Mouse (Mus musculus): Measurements from ENCODE around the gene Smg6.

The Smg6 gene

GRCm38 (mm10) chr11:75051239-75051638, 125.6 kb downstream of the Smg6 start:
- DNase-seq: no peak

- DNase-seq: peak; percentile 64
Measured at GRCm38 (mm10) chr11:75051712-75052550, 126.3 kb downstream of the Smg6 start.

- no peak for DNase-seq
Measured at GRCm38 (mm10) chr11:75053020-75053419, 127.4 kb downstream of the Smg6 start.

DNA sequence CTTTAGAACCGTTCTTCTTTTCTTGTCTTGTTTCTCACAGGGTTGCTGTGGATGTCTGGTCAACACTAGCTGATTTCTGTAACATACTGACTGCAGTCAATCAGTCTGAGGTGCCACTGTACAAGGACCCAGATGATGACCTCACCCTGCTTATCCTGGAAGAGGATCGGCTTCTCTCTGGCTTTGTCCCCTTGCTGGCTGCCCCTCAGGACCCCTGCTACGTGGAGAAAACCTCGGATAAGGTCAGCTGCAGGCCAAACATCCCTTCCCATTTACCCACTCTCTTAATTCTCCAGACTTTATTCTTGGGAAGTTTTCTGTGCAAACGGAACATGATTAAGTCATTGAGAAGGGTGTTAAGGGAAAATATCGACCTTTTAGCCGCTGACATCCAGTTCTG, 128.1 kb downstream of the Smg6 start:
- no peak for DNase-seq

DNA sequence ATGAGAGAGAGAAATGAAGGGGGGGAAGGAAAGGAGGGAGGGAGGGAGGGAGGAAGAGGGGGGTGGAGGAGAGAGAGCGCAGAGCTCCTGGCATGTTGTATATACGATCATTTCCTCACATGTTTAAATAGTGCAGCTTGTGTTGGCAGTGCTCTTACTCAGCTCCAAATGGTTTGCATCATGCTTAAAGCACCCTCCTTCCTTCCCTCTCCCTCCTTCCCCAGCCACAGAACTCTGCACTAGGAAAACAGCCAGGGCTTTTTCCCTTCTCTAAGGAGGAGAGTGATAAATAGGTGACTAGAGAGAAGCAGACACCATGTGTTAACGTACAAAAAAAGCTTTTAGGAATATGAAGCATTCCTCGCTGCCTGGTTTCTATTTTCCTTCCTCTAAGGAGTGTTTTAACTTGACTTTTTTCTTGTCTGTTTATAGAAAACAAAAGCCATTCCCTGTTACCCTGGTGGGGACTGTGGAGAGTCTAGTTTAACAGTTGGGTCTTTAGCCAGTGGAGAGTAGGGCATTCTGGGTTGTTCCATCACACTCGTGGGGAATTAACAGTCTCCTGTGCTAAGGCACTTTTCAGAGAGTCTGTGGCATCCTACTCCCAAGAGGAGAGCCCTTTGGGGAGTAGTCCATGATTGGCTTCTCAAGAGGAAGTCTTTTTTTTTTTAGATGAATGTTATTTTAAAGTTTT, 128.7 kb downstream of the Smg6 start:
- DNase-seq: no peak

GRCm38 (mm10) chr11:75054878-75055214, 129.2 kb downstream of the Smg6 start:
- no peak for DNase-seq

DNA sequence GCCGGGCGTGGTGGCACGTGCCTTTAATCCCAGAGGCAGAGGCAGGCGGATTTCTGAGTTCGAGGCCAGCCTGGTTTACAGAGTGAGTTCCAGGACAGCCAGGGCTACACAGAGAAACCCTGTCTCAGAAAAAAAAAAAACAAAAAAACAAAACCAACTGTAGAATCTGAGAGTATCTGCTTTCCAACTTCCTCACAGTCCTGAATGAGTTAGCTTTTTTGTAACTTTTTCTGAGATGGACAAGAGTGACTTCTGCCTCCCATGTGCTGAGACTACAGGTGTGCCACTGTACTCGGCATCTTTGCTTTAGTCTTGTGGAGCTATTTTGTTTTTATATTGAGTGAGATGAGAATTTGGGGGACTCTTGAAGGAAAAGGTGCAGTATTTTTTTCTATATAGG, 137.0 kb downstream of the Smg6 start:
- DNase-seq: no peak

DNA sequence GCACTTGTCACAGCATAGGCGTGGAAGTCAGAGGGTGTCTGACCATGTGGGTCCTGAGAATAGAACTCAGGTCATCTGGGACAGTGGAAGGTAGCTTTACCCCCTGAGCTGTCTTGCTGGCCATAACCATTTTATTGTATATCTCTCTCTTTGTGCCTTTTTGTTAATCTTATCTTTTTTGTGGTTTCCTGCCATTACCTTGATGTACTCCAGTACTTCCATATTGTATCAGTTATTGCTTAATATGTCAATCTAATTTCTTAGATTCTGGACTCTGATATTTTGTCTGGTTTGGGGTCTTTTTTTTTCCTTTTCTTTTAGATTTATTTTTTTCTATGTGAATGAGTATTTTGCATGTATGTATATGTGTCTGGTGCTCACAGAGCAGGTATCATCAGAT, 138.6 kb downstream of the Smg6 start:
- no peak for DNase-seq

GRCm38 (mm10) chr11:75071352-75071751, 145.7 kb downstream of the Smg6 start:
- DNase-seq: no peak

DNA sequence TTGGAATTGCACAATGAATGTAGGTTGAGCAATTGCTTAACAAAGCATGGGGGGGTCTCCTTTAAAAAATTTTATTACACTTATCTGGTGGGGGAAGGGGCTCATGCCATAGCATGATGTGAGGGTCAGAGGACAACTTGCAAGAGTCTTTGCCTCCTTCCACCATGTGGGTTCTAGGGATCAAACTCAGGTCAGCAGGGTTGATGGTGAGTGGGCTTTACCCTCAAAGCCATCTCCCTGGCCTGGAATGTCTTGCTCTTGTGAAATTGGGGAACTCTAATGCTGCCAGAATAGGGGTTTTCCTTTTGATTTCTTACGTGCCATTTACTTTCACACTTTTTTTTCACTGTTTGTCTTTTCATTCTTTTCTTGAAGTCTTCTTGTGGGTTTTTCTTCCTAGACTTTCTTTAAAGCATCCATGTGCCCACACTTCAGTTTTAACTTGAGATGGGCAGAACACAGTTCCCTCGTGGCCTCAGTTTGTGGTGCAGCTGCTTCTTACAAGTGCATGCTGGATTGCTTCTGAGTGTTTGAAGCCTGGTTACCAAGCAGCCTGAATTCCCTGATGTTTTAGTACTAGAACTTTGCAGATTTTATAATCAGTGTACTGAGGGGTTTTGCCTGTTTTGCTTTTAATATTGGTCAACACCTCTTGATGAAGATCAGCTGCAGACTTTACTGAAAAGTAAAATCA, 147.5 kb downstream of the Smg6 start:
- DNase-seq: no peak

DNA sequence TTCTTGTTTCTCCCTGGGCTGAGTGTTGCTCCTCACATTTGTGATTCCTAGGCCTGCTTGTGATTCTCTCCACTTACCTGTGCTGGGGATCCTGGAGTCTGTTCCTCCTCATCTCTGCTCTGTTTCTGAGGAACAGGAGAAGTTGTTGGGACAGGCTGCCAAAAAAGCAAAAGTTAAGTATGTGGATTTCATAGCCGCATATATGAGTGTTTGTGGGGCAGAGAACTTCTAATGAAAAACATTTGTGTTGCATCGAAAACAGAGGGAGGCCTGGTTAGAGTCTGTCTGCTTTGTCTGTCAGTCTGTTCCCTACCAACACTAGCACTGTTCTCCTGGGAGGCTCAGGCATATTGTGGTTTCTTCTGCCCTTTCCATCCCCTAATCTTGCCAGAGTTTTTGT, 148.1 kb downstream of the Smg6 start:
- no peak for DNase-seq

DNA sequence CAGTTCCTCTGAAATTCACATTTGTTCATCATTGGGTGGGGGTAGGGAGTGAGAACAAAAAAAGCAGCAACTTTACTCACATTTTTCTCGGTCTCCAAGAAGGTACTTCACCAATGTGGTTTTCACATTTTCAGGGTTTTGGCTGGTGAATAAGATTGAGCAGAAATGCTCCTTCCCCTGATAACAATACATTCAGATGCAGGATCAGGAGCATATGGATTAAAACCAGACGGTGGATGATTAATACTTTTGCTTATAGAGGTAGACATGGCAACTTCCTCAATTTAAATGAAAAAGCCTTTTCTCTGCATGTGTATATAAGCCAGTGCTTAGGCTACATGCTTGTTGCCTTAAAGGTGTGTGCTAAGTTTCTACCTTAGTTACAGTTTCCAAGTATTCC, 148.9 kb downstream of the Smg6 start:
- DNase-seq: no peak

DNA sequence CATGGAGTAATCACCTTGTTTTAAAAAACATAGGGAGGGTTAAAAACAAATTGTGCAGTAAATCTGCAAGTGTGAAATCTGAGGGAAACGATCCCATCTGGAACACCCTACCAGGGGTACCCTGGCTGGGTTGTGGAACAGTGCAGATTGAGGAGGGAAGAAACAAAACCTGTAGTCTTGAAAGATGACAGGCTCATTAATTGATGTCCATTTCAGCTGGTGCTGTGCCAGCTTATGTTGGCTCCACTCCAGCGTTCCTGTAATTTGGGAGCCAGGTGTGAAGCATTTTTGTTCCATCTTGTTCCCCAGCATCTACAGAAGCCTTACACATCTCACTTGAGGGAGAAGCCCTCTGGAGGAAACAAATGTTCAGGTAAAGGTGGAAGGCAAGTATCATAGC, 153.0 kb downstream of the Smg6 start:
- DNase-seq: no peak

GRCm38 (mm10) chr11:75083031-75083430, 157.4 kb downstream of the Smg6 start:
- DNase-seq: no peak

DNA sequence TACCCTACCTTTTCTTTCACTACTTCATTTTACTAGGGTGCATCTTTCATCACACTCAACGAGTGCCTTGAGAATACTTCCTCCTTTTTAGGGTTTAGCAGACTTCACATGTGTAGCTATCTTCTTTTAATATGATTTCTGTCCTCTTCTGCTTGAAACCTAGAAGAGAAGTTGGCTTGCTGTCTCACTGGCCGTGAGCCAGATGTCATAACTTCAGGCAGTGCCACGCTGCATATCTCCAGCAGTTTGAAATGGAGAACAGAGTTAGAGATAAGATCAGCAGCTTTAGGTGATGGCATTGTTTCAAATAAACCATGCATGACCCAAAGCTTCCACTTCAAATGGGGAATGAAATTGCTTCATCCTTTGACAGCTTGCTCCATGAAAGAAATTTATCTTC, 166.5 kb downstream of the Smg6 start:
- DNase-seq: peak; percentile 25

DNA sequence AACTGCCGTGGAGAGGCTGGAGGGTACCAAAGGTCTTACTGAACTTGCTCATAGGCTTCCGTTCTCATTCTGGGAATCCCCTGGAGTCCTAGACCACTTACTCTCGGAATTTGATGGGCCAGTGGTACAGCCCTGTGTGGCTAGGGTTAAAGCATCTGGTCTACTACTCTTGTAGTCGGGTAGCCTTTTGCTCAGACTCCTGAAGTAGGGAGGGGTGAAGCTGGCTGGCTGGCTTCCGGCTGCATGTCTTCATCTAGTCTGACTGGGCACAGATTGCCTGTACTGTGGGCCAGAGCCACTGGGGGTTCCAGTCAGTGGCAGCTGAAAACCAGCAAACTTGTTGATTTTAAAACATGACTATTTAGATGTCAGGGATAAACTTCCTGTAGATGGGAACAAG, 167.0 kb downstream of the Smg6 start:
- DNase-seq: peak; percentile 31

DNA sequence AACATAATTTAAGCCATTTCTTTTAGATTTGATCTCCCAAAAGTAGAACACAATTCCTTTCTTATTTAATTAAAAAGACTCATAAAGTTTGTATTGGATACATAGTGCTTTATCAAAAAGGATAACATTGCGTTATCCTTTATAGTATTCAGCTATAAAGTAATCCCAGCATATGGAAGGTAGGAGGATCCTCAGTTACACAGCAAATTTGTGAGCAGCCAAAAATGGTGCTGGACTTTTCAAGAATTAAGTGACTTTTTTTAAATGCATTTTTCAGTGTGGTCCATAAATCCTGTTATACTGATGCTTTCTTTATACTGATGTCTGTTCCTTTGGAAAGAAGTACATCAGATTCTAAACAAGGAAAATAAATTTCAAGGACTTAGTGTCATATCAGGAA, 169.1 kb downstream of the Smg6 start:
- no peak for DNase-seq

DNA sequence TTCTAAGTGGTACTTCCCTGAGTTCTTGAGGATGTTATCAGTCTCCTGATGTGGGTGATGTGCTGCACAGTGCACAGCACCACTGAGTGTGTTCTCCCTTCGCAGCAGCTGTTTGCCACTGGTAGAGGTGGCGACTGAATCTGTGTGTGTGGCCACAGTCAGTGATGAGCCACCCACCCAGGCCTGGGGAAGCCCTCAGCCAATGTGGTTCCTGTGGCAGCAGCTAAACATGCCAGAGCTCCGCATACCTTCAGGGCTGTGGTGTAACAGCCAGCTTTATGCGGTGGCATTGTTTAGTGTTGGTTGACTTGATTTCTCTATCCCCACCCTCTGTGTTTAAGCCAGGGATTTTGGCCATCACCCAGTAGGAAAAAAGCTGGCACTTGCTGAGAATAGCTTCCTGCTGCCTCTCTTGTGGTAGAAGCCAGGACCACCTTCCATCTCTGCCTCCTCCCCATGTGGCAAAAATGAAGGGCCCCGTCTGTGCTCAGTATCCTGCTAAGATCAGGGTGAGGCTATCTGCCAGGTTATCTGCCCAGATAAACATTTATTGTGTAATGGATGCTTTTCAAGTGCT, 177.2 kb downstream of the Smg6 start:
- DNase-seq: no peak

GRCm38 (mm10) chr11:75106614-75107013, 181.0 kb downstream of the Smg6 start:
- DNase-seq: peak; percentile 18

- no peak for DNase-seq
Measured at GRCm38 (mm10) chr11:75108909-75109308, 183.3 kb downstream of the Smg6 start.

GRCm38 (mm10) chr11:75116379-75116778, 190.8 kb downstream of the Smg6 start:
- DNase-seq: no peak

DNA sequence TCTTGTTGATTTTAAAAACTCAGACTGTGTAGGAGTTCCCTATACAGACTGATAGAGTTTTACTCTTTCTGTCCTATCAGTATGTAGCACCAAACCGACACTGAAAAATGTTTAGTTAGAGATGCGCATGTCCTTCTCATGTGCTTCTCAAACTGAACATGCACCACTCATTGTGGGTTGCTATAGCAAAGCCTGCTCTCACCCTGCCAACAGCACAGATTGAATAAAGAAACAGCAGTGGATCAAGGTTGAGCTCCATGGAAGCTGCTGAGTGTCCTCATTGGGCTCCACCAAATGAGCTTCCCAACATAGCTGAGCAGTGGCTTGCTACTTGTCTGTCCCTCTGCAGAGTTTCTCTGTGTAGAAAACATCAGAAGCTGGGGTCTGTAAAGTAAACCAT, 192.5 kb downstream of the Smg6 start:
- no peak for DNase-seq

GRCm38 (mm10) chr11:75119298-75119697, 193.7 kb downstream of the Smg6 start:
- DNase-seq: no peak

DNA sequence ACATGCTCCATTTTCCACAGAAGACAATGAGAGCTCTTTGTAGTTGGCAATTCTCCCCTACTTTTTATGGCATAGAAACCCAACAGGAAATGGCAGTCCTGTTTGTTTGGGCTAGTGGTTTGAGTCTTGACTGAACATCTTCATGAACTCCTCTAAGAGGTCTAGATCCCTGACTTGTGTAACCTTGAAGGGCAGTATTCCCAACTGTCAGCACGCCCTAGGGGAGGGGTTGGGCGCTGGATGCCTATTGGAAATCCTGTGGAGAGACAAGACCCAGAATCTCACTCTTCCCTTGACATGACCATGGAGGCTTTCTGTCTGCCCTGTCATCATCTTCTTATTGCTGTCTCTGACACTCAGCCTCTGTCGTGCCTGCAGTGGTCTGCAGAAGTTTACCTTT, 194.2 kb downstream of the Smg6 start:
- DNase-seq: no peak

Data from kidney, adult 9 months (tissue).